ENCODE assay signal across 10 mouse cellular contexts in genomic region chr1:168362464-168362863, GRCm38 (mm10).
A peak's percentile ranks its signal among the peaks of the same experiment; 100 is the strongest.
DNase-seq lines count a peak whose midpoint lies in the region; ATAC-seq lines count a peak whose summit lies in the region.
"Had no signal": no experiment of that assay in that cellular context is flagged by ENCODE, and none has a peak within 500 bp of the region (broad histone marks: within the 10 kb centered on the region; RNA-seq: fewer than 3 reads in every experiment).

No protein-coding gene starts in this region.

- no peak overlapping the region for H3K4me2 ChIP-seq in heart, embryonic 15.5 days
- H3K4me2 ChIP-seq in hindbrain, embryonic 14.5 days (replicated peaks): no peak overlapping the region

- no peaks in the 10 kb centered on the region for H3K27me3 ChIP-seq in heart, embryonic 15.5 days
- no peaks in the 10 kb centered on the region for H3K27me3 ChIP-seq in hindbrain, embryonic 14.5 days (ENCODE audit: control insufficient read depth, insufficient read depth, low read length)

- no peaks in the 10 kb centered on the region for H3K9me3 ChIP-seq in heart, embryonic 15.5 days (replicated peaks)
- no peaks in the 10 kb centered on the region for H3K9me3 ChIP-seq in hindbrain, embryonic 14.5 days (ENCODE audit: control insufficient read depth, low read length)

- ATAC-seq in heart, embryonic 15.5 days (replicated peaks; ENCODE audit: insufficient number of reproducible peaks, insufficient read depth, low FRiP score, low read depth): peak; percentile 66; the same call in 1 of the 2 replicates
- no peak for ATAC-seq in hindbrain, embryonic 14.5 days (ENCODE audit: low FRiP score)
- no peak for ATAC-seq in erythroblast, adult 5-6 weeks (replicated peaks; ENCODE audit: low FRiP score, poor library complexity, severe bottlenecking)
- ATAC-seq: intestine, embryonic 16.5 days had no signal

- H3K27ac ChIP-seq in heart, embryonic 15.5 days: no peak overlapping the region
- no peak overlapping the region for H3K27ac ChIP-seq in hindbrain, embryonic 14.5 days

- H3K9ac ChIP-seq in heart, embryonic 15.5 days: no peak overlapping the region
- H3K9ac ChIP-seq in hindbrain, embryonic 14.5 days: no peak overlapping the region

- WGBS in heart, embryonic 15.5 days: 52% methylated on average over 10 of the region's 10 CpGs
- WGBS in hindbrain, embryonic 14.5 days: 67% methylated on average over 10 of the region's 10 CpGs

- no peak overlapping the region for H3K4me3 ChIP-seq in heart, embryonic 15.5 days
- no peak overlapping the region for H3K4me3 ChIP-seq in hindbrain, embryonic 14.5 days (replicated peaks; ENCODE audit: low read length)
- H3K4me3 ChIP-seq: erythroblast, embryonic 14.5 days had no signal

- peak; percentile 25 for DNase-seq in gastrocnemius, adult 18-20 months (ENCODE audit: low spot score)
- no peak for DNase-seq in gastrocnemius, postnatal 4 days (ENCODE audit: low spot score in 2 of 2)
- DNase-seq in adrenal gland, adult 2 months: peak; percentile 88
- peak; percentile 72 for DNase-seq in lung, postnatal 25 days (ENCODE audit: low spot score)
- no peak for DNase-seq in hindbrain, embryonic 14.5 days (ENCODE audit: low spot score)
- no peak for DNase-seq in cerebellum, adult 18-20 months

- peaks cover 29% of the 10 kb centered on the region for H3K4me1 ChIP-seq in heart, embryonic 15.5 days (replicated peaks)
- H3K4me1 ChIP-seq in hindbrain, embryonic 14.5 days (replicated peaks; ENCODE audit: control insufficient read depth, insufficient read depth, low read length): peaks cover 59% of the 10 kb centered on the region

- peaks cover 5% of the 10 kb centered on the region; the same call in 1 of the 2 replicates for H3K36me3 ChIP-seq in heart, embryonic 15.5 days
- no peaks in the 10 kb centered on the region for H3K36me3 ChIP-seq in hindbrain, embryonic 14.5 days (replicated peaks; ENCODE audit: control insufficient read depth, insufficient read depth)

Comparison
In these comparisons a context has a peak if more than half of its experiments do, and no peak if none do; other contexts are left out.
1. DNase-seq: peak in gastrocnemius, adult 18-20 months (single experiment), adrenal gland, adult 2 months (single experiment) and lung, postnatal 25 days (single experiment); none in gastrocnemius, postnatal 4 days (0 of 2), hindbrain, embryonic 14.5 days (single experiment) and cerebellum, adult 18-20 months (0 of 2).